Mouse (Mus musculus) hindbrain, embryonic 12.5 days (tissue): ENCODE measurements around the gene Myrf. TPM values are rescaled to one million over a fixed set of nuclear protein-coding genes. Genes with fewer than 3 reads are reported as not detected.

Experiments used
- ATAC-seq: fragments of 200-750 bp; cut with Nextera tagmentation; 2 replicates; pipeline ENCODE4 v1.8.0; 2017; ENCODE audit warnings: moderate TSS enrichment; ENCODE audit not compliant: low FRiP score
- H3K27ac ChIP-seq: fragments of 300-500 bp; sonication (generic); 2 replicates; pipeline ENCODE4 v1.5.1; 2016; ENCODE audit warnings: mild to moderate bottlenecking
- H3K27me3 ChIP-seq: fragments of 300-500 bp; sonication (generic); 2 replicates; pipeline ENCODE4 v1.6.1; 2016; ENCODE audit warnings: mild to moderate bottlenecking
- H3K36me3 ChIP-seq: fragments of 300-500 bp; sonication (generic); 2 replicates; pipeline ENCODE4 v1.6.1; 2016; ENCODE audit warnings: mild to moderate bottlenecking
- H3K4me1 ChIP-seq: fragments of 300-500 bp; sonication (generic); 2 replicates; pipeline ENCODE4 v1.6.1; 2016
- H3K4me2 ChIP-seq: fragments of 300-500 bp; sonication (generic); replicated peaks from 2 replicates; pipeline ENCODE4 v1.6.1; 2016; ENCODE audit warnings: mild to moderate bottlenecking
- H3K4me3 ChIP-seq: fragments of 300-500 bp; sonication (generic); 2 replicates; pipeline ENCODE4 v1.5.1; 2016; ENCODE audit warnings: mild to moderate bottlenecking
- H3K9ac ChIP-seq: fragments of 300-500 bp; sonication (generic); 2 replicates; pipeline ENCODE4 v1.6.1; 2016; ENCODE audit warnings: mild to moderate bottlenecking, moderate library complexity
- H3K9me3 ChIP-seq: fragments of 300-500 bp; sonication (generic); replicated peaks from 2 replicates; pipeline ENCODE4 v1.6.1; 2016; ENCODE audit warnings: mild to moderate bottlenecking
- WGBS: fragments of 180-500 bp; shearing (Covaris S2); methylation state at CpG from one replicate; pipeline ENCODE4 v1.1.7; 2016; 5-methylcytosine and 5-hydroxymethylcytosine counted together
- polyA plus RNA-seq: library from polyadenylated mRNA; unstranded; fragments of >200 nt; fragmentation: Nextera tagmentation; extraction: Ambion mirVana; gene quantifications from 2 replicates; pipeline ENCODE4 v1.2.1, GENCODE M21; 2016

The Myrf gene
- polyA plus RNA-seq, 1 experiment from 2014 or later = 1.3 TPM

DNA sequence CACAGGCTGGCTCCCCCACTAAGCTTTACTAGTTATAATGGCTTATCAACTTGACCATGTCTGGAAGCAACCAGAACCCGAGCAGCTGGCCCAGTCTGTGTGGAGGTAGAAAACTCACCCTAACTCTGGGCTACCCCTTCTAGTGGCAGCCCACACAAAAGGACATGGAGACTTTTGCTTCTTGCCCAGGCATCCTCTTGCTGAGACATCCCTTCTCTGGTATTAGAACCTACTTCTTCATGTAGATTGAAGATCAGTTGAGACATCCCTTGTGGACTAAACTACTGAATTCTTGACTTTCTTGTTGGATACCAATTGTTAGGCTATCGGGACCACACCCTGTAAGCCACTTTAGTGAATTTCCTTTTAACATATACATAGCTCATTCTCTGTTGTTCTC lies 42.3 kb downstream of the Myrf start:
- no peak for ATAC-seq
- H3K27ac ChIP-seq = no peak overlapping the region
- H3K27me3 ChIP-seq = no peaks in the 10 kb centered on the region
- no peaks in the 10 kb centered on the region for H3K9me3 ChIP-seq
- peaks cover 8% of the 10 kb centered on the region for H3K4me1 ChIP-seq
- H3K36me3 ChIP-seq = peaks cover 59% of the 10 kb centered on the region
- H3K4me3 ChIP-seq = no peak overlapping the region
- no peak overlapping the region for H3K4me2 ChIP-seq
- no peak overlapping the region for H3K9ac ChIP-seq
- WGBS = 93% methylated on average over 2 of the region's 2 CpGs

DNA sequence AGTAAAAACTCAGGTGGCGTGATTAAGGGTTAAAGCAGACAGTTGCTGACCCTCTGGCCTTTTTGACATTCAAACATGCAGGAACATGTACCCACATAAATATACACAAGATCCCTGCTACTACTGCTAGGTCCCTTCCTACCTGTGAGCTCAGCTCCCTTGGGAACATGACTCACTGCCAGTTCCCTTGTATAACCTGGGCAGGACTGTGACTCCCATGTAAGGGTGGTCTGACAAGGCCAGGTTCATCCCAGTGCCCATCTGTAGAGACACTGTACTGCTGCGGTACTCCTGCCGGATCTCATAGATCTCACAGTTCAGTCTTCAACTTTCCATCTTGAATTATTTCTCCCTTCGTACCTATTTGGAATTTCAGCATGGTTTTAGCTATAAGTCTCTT lies 43.4 kb downstream of the Myrf start:
- no peak for ATAC-seq
- Histone ChIP-seq H3K27ac (no peak overlapping the region), H3K4me2 (no peak overlapping the region), H3K36me3 (peaks cover 71% of the 10 kb centered on the region), H3K4me3 (no peak overlapping the region), H3K9ac (no peak overlapping the region), H3K4me1 (no peaks in the 10 kb centered on the region), H3K27me3 (no peaks in the 10 kb centered on the region), H3K9me3 (no peaks in the 10 kb centered on the region)
- WGBS = 95% methylated on average over 4 of the region's 4 CpGs

DNA sequence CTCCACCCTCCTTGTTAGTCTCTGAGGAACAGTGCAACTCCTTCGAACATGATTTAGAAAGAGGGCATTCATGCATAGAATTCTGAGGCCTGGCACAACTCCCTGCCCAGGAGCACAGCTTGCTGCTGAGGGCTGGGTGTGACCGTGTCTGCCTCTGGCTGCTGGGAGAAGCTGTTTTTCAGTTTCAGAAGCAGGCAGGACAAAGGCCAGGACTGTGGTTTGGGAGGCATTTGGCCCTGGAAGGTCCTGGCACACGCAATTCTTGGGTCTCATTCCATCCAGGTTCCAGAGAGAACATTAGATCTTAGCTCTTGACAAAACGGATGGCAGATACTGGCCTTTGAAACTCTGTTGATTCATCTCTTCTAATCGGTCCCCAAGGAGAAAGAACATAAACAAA lies 45.3 kb downstream of the Myrf start:
- no peak overlapping the region for H3K4me2 ChIP-seq
- no peaks in the 10 kb centered on the region for H3K27me3 ChIP-seq
- H3K9ac ChIP-seq = no peak overlapping the region
- no peaks in the 10 kb centered on the region for H3K4me1 ChIP-seq
- 78% methylated on average over 5 of the region's 5 CpGs for WGBS
- no peaks in the 10 kb centered on the region for H3K9me3 ChIP-seq
- peaks cover 79% of the 10 kb centered on the region for H3K36me3 ChIP-seq
- no peak overlapping the region for H3K27ac ChIP-seq
- ATAC-seq = no peak
- no peak overlapping the region for H3K4me3 ChIP-seq

DNA sequence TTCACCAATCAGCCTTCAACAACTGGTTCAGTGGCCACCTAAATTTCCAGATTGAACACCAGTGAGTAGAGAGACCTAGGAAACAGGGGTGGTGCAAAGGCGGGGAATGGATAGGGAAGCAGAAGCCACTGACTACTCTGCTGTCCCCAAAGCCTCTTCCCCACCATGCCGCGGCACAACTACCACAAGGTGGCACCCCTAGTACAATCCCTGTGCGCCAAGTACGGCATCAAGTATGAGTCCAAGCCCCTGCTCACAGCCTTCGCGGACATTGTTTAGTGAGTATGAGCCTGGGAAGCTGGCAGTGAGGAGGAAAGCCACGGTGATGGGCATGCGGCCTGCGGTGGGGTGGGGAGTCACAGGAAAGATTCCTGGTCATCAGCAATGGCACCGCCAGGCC lies 46.2 kb downstream of the Myrf start:
- 88% methylated on average over 11 of the region's 11 CpGs for WGBS
- no peak overlapping the region for H3K9ac ChIP-seq

DNA sequence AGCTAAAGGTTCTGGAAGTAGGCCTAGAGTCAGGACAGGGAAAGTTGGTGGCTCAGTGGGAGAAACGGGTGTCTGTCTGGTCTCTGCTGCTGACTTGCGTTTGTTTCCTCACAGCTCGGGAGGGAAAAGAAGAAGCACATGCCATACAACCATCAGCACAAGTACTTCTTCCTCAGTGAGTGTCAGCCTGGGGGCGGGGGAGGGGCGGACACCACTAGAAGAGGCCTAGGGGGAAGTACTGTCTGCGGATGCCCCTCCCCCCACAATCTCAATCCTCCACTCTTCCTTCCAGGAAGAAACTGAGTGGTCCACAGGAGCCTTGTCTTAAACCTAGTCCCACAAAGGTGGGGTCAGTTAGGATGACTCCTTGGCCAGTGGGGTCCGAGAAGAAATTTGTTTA lies 49.2 kb downstream of the Myrf start:
- H3K9ac ChIP-seq = no peak overlapping the region
- H3K36me3 ChIP-seq = peaks cover 98% of the 10 kb centered on the region
- no peak overlapping the region for H3K4me2 ChIP-seq
- H3K4me1 ChIP-seq = peaks cover 8% of the 10 kb centered on the region
- H3K27ac ChIP-seq = no peak overlapping the region
- no peaks in the 10 kb centered on the region for H3K9me3 ChIP-seq
- H3K4me3 ChIP-seq = no peak overlapping the region
- 84% methylated on average over 7 of the region's 7 CpGs for WGBS
- no peaks in the 10 kb centered on the region for H3K27me3 ChIP-seq
- ATAC-seq = no peak

More for the DNA sequence above, 46.2 kb downstream of the Myrf start:
- Histone ChIP-seq H3K27ac (no peak overlapping the region), H3K4me2 (no peak overlapping the region), H3K27me3 (no peaks in the 10 kb centered on the region), H3K4me3 (no peak overlapping the region), H3K9me3 (no peaks in the 10 kb centered on the region), H3K4me1 (no peaks in the 10 kb centered on the region), H3K36me3 (peaks cover 80% of the 10 kb centered on the region)
- ATAC-seq = no peak

DNA sequence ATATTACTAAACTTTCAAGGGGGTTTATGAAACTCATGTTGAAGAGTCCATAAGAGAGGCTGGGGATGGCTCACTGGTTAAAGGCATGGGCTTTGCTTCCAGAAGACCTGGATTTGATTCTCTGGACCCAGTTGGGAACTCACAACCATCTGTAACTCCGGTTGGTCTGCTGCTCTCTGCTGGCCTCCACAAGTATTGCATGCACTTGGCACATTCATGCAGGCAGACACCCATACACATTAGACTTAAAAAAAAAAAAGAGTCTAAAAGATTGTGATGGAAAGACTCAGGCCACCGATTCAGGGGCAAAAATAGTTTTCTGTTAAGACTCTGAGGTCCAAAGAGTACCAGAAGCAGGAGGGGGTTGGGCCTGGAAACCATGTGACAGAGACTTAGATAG lies 49.8 kb downstream of the Myrf start:
- peaks cover 98% of the 10 kb centered on the region for H3K36me3 ChIP-seq
- no peak overlapping the region for H3K4me2 ChIP-seq
- no peak overlapping the region for H3K27ac ChIP-seq
- peaks cover 12% of the 10 kb centered on the region for H3K4me1 ChIP-seq
- H3K27me3 ChIP-seq = no peaks in the 10 kb centered on the region
- H3K9me3 ChIP-seq = no peaks in the 10 kb centered on the region
- no peak overlapping the region for H3K9ac ChIP-seq
- ATAC-seq = no peak
- H3K4me3 ChIP-seq = no peak overlapping the region
- WGBS = 61% methylated on average over 2 of the region's 2 CpGs

DNA sequence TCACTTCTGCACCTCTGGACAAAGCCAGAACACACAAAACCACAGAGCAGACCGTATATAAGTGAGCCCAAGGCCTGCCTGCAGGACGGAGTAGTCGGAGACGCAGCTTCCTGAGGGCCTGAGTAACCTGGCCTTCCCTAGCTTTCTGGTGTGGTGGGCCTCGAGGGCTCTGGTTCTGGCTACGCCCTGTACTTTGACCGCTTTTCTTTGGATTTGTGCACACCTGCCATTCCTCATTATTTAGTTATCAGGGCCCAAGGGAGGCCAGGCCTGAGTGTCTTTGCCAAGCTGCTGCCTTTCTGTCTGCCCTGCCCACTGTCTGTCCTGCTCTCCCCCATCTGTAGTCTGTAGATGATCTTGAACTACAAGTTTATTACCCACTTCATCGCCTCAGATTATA lies 50.6 kb downstream of the Myrf start:
- Histone ChIP-seq H3K27me3 (no peaks in the 10 kb centered on the region), H3K36me3 (peaks cover 98% of the 10 kb centered on the region), H3K9ac (no peak overlapping the region), H3K4me2 (no peak overlapping the region), H3K4me1 (peaks cover 21% of the 10 kb centered on the region), H3K9me3 (no peaks in the 10 kb centered on the region), H3K4me3 (no peak overlapping the region), H3K27ac (no peak overlapping the region)
- 95% methylated on average over 8 of the region's 8 CpGs for whole genome bisulfite sequencing
- no peak for ATAC-seq

DNA sequence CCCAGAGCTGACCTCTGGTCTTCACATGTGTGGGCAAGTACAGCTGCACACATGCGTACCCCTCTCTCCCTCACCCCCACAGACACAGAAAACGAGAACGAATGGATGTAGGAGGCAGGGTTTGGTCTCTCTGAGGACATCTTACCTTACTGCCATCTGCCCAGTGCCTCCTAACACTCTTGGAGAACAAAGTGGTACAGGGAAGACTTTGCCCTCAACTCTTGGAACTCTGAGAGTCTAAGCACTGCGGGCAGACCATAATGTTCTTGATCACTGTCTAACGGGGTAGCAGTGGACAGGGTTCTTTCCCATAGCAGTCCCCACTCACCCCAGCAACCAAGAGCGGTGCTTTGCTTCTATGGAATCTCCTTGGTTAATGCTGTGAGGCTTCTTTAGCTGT lies 51.5 kb downstream of the Myrf start:
- Histone ChIP-seq H3K9me3 (no peaks in the 10 kb centered on the region), H3K4me2 (no peak overlapping the region), H3K27me3 (no peaks in the 10 kb centered on the region), H3K4me1 (peaks cover 29% of the 10 kb centered on the region), H3K36me3 (peaks cover 89% of the 10 kb centered on the region), H3K4me3 (no peak overlapping the region), H3K9ac (no peak overlapping the region), H3K27ac (no peak overlapping the region)
- ATAC-seq = no peak
- WGBS = 95% methylated on average over 6 of the region's 6 CpGs

DNA sequence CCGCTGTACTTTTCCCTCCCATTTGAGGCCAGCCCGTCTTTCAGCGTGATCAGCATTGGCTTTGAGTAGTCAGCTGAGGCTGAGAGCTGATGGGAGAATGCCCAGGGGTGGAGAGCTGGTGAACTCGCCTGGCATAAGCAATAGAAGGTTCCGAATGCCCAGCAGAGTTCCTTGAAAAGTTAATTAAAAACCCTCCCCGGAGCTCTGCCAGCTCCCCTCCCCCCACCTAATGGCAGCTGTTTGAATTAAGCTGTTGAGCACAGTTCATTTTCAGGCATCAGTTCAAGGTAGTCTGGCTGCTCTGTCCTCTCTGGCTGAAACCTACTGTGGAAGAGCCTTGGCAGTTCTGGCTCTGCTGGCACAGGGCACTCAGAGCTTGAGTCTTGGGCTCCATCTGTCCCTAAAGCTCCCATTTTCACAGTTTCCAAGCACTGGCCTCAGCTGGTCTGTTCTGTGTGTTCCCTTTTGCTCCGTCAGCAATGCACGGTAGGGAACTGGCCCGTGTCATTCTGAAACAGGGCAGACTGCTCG lies 52.2 kb downstream of the Myrf start:
- no peaks in the 10 kb centered on the region for H3K27me3 ChIP-seq
- no peak overlapping the region for H3K4me3 ChIP-seq
- no peak overlapping the region for H3K4me2 ChIP-seq
- H3K4me1 ChIP-seq = peaks cover 29% of the 10 kb centered on the region
- no peak overlapping the region for H3K9ac ChIP-seq
- no peak for ATAC-seq
- H3K36me3 ChIP-seq = peaks cover 83% of the 10 kb centered on the region
- H3K27ac ChIP-seq = peak overlapping the region; percentile 41; the same call in 1 of the 2 replicates
- 73% methylated on average over 10 of the region's 10 CpGs for WGBS
- H3K9me3 ChIP-seq = no peaks in the 10 kb centered on the region

DNA sequence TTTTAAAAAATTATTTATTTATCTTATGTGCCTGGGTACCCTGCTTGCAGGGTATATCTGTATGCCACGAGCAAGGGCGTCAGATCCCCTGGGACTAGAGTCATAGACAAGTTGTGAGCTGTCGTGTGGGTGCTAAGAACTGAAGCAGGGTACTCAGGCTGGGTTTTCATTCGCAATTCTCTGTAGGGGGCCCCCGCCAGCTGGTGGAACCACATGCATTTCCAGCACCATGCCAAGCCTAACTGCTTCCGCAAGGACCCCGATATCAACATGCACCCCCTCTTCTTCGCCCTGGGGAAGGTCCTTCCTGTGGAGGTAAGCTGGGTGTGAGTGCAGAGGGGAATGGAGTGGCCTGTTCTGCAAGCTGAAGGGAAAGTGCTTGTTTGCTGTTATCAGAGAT lies 54.0 kb downstream of the Myrf start:
- Histone ChIP-seq H3K27me3 (no peaks in the 10 kb centered on the region), H3K4me2 (no peak overlapping the region), H3K9me3 (no peaks in the 10 kb centered on the region), H3K9ac (no peak overlapping the region), H3K36me3 (peaks cover 65% of the 10 kb centered on the region), H3K4me1 (peaks cover 34% of the 10 kb centered on the region), H3K27ac (no peak overlapping the region), H3K4me3 (no peak overlapping the region)
- 88% methylated on average over 8 of the region's 8 CpGs for WGBS
- ATAC-seq = no peak

DNA sequence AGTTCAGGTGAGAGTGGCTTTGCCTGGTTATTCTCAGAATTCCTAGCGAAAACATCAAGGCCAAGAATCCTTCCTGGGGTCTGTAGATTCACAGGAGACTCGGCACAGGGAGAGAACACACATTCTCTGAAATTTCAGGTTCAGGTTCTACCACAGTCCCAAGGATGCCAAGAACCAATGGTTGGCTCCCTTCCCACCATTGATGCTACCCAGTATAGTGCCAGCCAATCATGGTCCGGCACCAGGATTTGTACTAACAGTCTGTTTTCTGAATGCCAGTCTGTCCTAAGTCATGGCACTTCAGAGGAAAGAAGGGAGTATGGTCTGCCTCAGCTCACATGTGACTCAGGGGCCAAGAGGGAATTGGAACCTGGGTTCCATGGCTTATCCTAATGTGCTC lies 54.7 kb downstream of the Myrf start:
- ATAC-seq = no peak
- Histone ChIP-seq H3K4me1 (peaks cover 34% of the 10 kb centered on the region), H3K27ac (no peak overlapping the region), H3K4me2 (no peak overlapping the region), H3K9me3 (no peaks in the 10 kb centered on the region), H3K27me3 (no peaks in the 10 kb centered on the region), H3K4me3 (no peak overlapping the region), H3K9ac (no peak overlapping the region), H3K36me3 (peaks cover 59% of the 10 kb centered on the region)
- WGBS = 95% methylated on average over 3 of the region's 3 CpGs

DNA sequence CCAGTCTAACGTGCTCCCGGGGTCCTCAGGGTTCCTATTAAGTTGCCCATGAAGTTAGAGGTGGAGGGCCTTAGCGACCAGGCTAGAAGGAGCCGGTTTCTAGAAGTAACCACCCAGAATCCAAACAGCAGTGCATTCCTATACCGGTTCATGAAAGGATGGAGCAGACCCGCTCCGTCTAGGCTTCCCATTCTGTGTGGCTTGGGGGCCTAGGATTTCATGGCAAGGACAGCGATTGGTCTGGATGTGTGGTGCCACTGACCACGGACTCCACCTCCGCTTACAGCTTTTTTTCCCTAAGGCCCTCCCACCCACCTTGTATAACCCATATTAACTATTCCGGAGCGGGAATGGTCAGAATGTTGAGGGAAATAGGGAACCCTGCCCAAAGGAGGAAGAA lies 56.5 kb downstream of the Myrf start:
- peak overlapping the region; percentile 71 for H3K4me2 ChIP-seq
- H3K9me3 ChIP-seq = no peaks in the 10 kb centered on the region
- peaks cover 34% of the 10 kb centered on the region for H3K4me1 ChIP-seq
- H3K9ac ChIP-seq = peak overlapping the region; percentile 89
- 8% methylated on average over 12 of the region's 12 CpGs for WGBS
- no peaks in the 10 kb centered on the region for H3K27me3 ChIP-seq
- no peak for ATAC-seq
- H3K36me3 ChIP-seq = peaks cover 42% of the 10 kb centered on the region
- H3K4me3 ChIP-seq = peak overlapping the region; percentile 79
- H3K27ac ChIP-seq = peak overlapping the region; percentile 95

DNA sequence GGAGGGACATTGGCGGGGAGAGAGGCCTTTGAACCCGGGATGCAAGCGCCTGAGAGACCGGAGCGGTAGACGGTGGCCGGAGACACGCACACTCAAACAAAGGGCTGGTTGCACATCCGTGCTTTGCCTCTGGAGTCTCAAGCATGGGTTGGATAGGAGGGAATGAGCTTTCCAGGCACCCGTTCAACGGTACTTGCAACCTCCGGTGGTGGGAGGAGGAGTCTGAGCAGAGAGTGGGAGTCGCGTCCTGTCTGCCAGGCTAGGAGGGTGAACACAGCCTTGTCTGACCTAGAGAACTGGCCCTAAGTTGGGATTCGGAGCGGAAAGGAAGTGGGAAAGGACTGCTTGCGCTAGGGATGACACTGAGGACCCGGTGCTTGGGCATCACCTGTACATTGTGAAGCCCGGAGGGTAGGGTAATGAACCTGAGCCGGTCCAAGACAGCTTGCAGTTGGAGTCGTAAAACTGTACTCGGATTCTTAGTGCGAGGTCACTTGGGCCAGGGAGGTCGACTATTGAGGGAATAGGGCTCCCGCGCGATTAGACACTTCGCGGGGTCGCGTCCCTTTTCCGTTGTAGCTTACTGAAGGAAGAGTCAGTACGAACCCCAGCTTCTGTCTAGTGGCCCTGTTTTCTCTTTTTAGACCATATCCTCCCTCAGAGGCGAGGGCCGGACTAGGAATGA lies 57.1 kb downstream of the Myrf start:
- peaks cover 34% of the 10 kb centered on the region for H3K4me1 ChIP-seq
- H3K9me3 ChIP-seq = no peaks in the 10 kb centered on the region; the same call in 1 of the 2 replicates
- H3K27me3 ChIP-seq = no peaks in the 10 kb centered on the region
- peak overlapping the region; percentile 89 for H3K9ac ChIP-seq
- H3K27ac ChIP-seq = peak overlapping the region; percentile 95
- ATAC-seq = peak; percentile 79
- H3K36me3 ChIP-seq = peaks cover 35% of the 10 kb centered on the region
- under 1% methylated on average over 35 of the region's 35 CpGs for WGBS
- peak overlapping the region; percentile 79 for H3K4me3 ChIP-seq
- H3K4me2 ChIP-seq = peak overlapping the region; percentile 71
